Mouse (Mus musculus) lung, postnatal 0 days (tissue): ENCODE measurements around the gene Klf4. TPM values are rescaled to one million over a fixed set of nuclear protein-coding genes. Genes with fewer than 3 reads are reported as not detected.
A peak's percentile ranks its signal among the peaks of the same experiment; 100 is the strongest.

Source experiments
- ATAC-seq: fragments of 200-750 bp; cut with Nextera tagmentation; 2 replicates; pipeline ENCODE4 v1.8.0; 2017; ENCODE audit warnings: moderate library complexity
- DNase-seq: peaks from one replicate; pipeline ENCODE4 v3.0.0-alpha.2; 2016; ENCODE audit warnings: low spot score
- H3K27ac ChIP-seq: fragments of 300-500 bp; sonication (generic); 2 replicates; pipeline ENCODE4 v1.5.1; 2014; ENCODE audit warnings: antibody characterized with exemption, mild to moderate bottlenecking, low read length, mixed read lengths
- H3K27me3 ChIP-seq: fragments of 300-500 bp; sonication (generic); replicated peaks from 2 replicates; pipeline ENCODE4 v1.6.1; 2014; ENCODE audit warnings: low read length, mixed read lengths; ENCODE audit not compliant: insufficient read depth
- H3K36me3 ChIP-seq: fragments of 300-500 bp; sonication (generic); 2 replicates; pipeline ENCODE4 v1.6.1; 2014; ENCODE audit warnings: low read length, mixed read lengths; ENCODE audit not compliant: insufficient read depth
- H3K4me1 ChIP-seq: fragments of 300-500 bp; sonication (generic); 2 replicates; pipeline ENCODE4 v1.6.1; 2014; ENCODE audit warnings: antibody characterized with exemption, low read depth, low read length, mixed read lengths; ENCODE audit not compliant: insufficient read depth
- H3K4me2 ChIP-seq: fragments of 300-500 bp; sonication (generic); replicated peaks from 2 replicates; pipeline ENCODE4 v1.6.1; 2014; ENCODE audit warnings: low read depth, mild to moderate bottlenecking, low read length, moderate library complexity, mixed read lengths
- H3K4me3 ChIP-seq: fragments of 300-500 bp; sonication (generic); 2 replicates; pipeline ENCODE4 v1.5.1; 2014; ENCODE audit warnings: low read depth, low read length
- H3K9ac ChIP-seq: fragments of 300-500 bp; sonication (generic); replicated peaks from 2 replicates; pipeline ENCODE4 v1.6.1; 2014; ENCODE audit warnings: low read depth, mild to moderate bottlenecking
- H3K9me3 ChIP-seq: fragments of 300-500 bp; sonication (generic); 2 replicates; pipeline ENCODE4 v1.6.1; 2016; ENCODE audit warnings: low read length, mixed read lengths
- CTCF ChIP-seq: IDR thresholded peaks from 2 replicates; pipeline ENCODE4 v1.5.1; 2016; ENCODE audit warnings: antibody characterized with exemption, mild to moderate bottlenecking
- EP300 ChIP-seq: IDR thresholded peaks from 2 replicates; pipeline ENCODE4 v1.6.1; 2016; ENCODE audit warnings: antibody characterized with exemption, mild to moderate bottlenecking, control low read depth
- WGBS: fragments of 180-500 bp; shearing (Covaris S2); extraction: QIAGEN DNeasy Blood & Tissue Kit; methylation state at CpG from one replicate; pipeline ENCODE4 v1.1.7; 2014; 5-methylcytosine and 5-hydroxymethylcytosine counted together
- polyA plus RNA-seq: library from polyadenylated mRNA; unstranded; fragments of >200 nt; fragmentation: Nextera tagmentation; extraction: Ambion mirVana; gene quantifications from 2 replicates; pipeline ENCODE4 v1.2.1, GENCODE M21; 2015

Klf4 gene
- polyA plus RNA-seq, 1 experiment from 2014 or later, result 39.1 TPM

DNA sequence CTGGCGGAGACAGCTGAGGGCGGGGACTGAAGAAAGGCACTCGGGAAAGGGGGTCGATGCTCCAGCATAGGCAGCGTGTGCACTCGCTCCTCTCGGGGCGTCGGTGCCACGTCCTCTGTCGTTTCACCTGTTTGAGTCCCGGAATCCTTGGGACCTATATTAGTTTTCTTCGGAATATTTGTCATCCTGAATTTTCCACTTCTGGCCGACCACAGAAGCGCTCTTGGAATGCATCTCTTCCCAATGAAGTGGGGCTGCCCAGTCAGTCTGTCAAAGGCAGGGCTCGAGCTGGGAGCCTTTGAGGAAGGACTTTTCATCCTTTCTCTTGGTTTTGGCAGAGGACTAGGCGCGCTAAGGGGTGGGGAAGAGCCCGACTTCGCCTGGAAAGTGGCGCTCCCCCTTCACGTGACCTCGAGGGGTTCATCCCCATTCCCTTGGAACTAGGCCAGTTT is 1.6 kb upstream of the Klf4 start:
- peak; percentile 62 for DNase-seq
- H3K4me3 ChIP-seq, result peak overlapping the region; percentile 80
- no peaks in the 10 kb centered on the region for H3K9me3 ChIP-seq
- H3K4me2 ChIP-seq, result peak overlapping the region; percentile 86
- H3K36me3 ChIP-seq, result peaks cover 8% of the 10 kb centered on the region
- no peaks in the 10 kb centered on the region; the same call in 1 of the 2 replicates for H3K27me3 ChIP-seq
- ATAC-seq, result no peak
- peak overlapping the region; percentile 76 for H3K9ac ChIP-seq
- TF ChIP-seq EP300 (no peak), CTCF (no peak)
- WGBS, result 4% methylated on average over 23 of the region's 23 CpGs
- H3K4me1 ChIP-seq, result no peaks in the 10 kb centered on the region; the same call in 1 of the 2 replicates
- peak overlapping the region; percentile 99 for H3K27ac ChIP-seq

DNA sequence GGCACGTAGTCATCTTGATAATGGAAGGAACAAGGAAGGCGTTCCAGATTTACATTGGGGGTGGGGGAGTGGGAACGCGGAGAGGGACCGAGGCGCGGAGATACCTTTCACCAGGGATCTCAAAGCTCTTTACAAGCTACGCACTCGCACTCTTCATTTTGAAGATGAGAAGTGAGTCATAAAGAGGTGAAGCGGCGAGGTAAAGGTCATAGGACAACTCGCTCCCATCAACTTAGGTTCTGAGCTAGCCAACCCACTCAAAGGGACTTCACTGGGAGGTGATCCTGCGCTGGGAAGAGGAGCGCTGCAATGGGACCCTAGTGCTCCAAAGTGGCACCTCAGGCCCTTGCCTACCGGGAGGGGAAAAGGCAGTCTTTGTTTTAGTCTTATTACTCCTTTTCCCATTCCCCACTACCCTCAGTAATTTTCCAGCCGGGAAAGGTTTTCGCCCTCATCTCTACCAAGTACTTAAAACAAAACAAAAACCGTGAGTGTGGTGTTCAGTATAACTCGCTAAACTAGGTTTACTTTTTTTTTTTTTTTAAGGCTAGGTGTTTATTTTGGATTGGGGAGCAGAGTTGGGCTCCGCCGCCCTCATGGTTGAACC is 1.0 kb upstream of the Klf4 start:
- Histone ChIP-seq H3K4me1 (no peaks in the 10 kb centered on the region; the same call in 1 of the 2 replicates), H3K4me3 (peak overlapping the region; percentile 80), H3K4me2 (peak overlapping the region; percentile 86), H3K36me3 (peaks cover 8% of the 10 kb centered on the region), H3K9me3 (no peaks in the 10 kb centered on the region), H3K9ac (peak overlapping the region; percentile 76), H3K27ac (peak overlapping the region; percentile 99), H3K27me3 (no peaks in the 10 kb centered on the region; the same call in 1 of the 2 replicates)
- no peak for DNase-seq
- ATAC-seq, result no peak
- TF ChIP-seq EP300, result no peak
- TF ChIP-seq CTCF, result no peak
- 1% methylated on average over 21 of the region's 21 CpGs for WGBS

DNA sequence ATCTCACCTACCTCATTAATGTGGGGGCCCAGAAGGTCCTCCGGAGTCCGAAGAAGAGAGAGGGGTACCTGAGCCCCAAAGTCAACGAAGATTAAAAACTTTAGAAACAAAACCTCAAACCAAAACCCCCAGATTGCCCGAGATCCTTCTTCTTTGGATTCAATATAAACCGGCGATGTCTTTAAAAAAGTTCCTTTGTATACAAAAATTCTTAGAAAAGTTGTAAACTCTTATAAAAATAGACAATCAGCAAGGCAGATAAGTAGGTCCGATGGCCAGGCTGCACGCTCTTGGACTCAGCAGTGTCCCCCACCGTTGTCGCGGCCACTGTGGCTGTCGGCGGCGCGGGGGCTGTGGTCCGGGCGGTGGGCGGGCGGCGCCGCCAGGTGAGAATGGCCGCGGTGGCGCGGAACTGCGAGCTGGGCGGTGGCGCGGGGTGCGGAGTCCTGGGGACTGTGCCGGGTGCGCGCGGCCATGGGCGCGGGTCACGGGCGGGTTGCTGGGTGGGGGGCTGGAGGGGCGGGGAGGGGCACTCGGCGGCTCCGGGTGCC is 335 bp downstream of the Klf4 start:
- ATAC-seq (peak; percentile 60), DNase-seq (no peak)
- peak overlapping the region; percentile 99 for H3K27ac ChIP-seq
- no peaks in the 10 kb centered on the region; the same call in 1 of the 2 replicates for H3K27me3 ChIP-seq
- peaks cover 8% of the 10 kb centered on the region for H3K36me3 ChIP-seq
- H3K9me3 ChIP-seq, result no peaks in the 10 kb centered on the region
- peak overlapping the region; percentile 84 for H3K9ac ChIP-seq
- peak overlapping the region; percentile 80 for H3K4me3 ChIP-seq
- WGBS, result under 1% methylated on average over 34 of the region's 42 CpGs
- no peaks in the 10 kb centered on the region; the same call in 1 of the 2 replicates for H3K4me1 ChIP-seq
- TF ChIP-seq EP300 (no peak), CTCF (no peak)
- H3K4me2 ChIP-seq, result peak overlapping the region; percentile 86

DNA sequence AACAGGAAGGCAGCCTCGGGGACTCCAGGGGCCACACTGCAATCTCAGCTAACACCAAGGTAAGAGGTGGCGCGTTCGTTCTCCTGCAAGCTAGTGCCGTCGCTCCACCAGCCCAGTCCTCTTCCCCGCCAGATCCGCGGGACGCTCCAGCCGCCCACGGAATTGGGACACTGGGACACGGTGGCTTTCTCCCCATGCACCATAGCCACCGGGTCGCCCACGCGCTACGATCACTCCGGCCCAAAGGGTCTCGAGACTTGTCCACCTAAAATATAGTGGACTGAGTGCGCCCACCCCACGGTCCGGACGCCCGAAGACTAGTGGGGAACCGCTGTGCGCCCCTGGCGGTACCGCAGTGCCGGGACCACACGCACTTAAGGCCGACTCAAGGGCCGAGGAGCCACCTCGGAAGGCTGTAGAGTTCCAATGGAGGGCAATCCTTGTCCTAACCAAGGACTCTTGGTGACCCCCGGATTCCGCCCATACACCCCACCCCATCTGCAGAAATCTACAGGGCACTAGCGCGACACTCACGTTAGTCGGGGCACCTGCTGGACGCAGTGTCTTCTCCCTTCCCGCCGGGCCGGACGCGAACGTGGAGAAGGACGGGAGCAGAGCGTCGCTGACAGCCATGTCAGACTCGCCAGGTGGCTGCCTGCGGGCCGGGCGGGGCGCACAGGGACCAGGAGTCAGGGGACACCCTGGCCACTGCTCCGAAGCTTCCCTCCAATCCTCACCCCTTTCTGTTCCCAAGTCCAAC is 990 bp downstream of the Klf4 start:
- H3K36me3 ChIP-seq, result peaks cover 8% of the 10 kb centered on the region
- peak overlapping the region; percentile 80 for H3K4me3 ChIP-seq
- H3K9ac ChIP-seq, result peak overlapping the region; percentile 84
- ATAC-seq (no peak), DNase-seq (peak; percentile 65)
- 1% methylated on average over 54 of the region's 56 CpGs for WGBS
- no peaks in the 10 kb centered on the region for H3K9me3 ChIP-seq
- peak overlapping the region; percentile 86 for H3K4me2 ChIP-seq
- no peaks in the 10 kb centered on the region; the same call in 1 of the 2 replicates for H3K4me1 ChIP-seq
- H3K27ac ChIP-seq, result peak overlapping the region; percentile 99
- TF ChIP-seq EP300 (no peak), CTCF (peak; percentile 72)
- no peaks in the 10 kb centered on the region; the same call in 1 of the 2 replicates for H3K27me3 ChIP-seq

DNA sequence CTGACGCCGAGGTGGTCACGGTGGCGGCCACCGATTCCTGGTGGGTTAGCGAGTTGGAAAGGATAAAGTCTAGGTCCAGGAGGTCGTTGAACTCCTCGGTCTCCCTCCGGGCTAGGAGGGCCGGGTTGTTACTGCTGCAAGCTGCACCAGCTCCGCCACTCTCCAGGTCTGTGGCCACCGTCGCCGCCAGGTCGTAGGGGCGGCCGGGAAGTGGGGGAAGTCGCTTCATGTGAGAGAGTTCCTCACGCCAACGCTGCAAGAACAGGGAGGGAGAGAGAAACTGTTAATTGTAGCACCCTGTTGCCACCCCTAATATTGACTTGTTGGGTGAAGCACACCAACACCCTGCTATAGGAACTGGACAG is 1.6 kb downstream of the Klf4 start:
- H3K9ac ChIP-seq, result peak overlapping the region; percentile 84
- peak overlapping the region; percentile 86 for H3K4me2 ChIP-seq
- WGBS, result 1% methylated on average over 20 of the region's 20 CpGs
- no peak for TF ChIP-seq CTCF
- no peak for TF ChIP-seq EP300
- H3K9me3 ChIP-seq, result no peaks in the 10 kb centered on the region
- H3K27me3 ChIP-seq, result no peaks in the 10 kb centered on the region
- H3K36me3 ChIP-seq, result peaks cover 8% of the 10 kb centered on the region
- DNase-seq, result peak; percentile 54
- peak overlapping the region; percentile 99 for H3K27ac ChIP-seq
- H3K4me3 ChIP-seq, result peak overlapping the region; percentile 80
- H3K4me1 ChIP-seq, result no peaks in the 10 kb centered on the region; the same call in 1 of the 2 replicates
- ATAC-seq, result no peak

DNA sequence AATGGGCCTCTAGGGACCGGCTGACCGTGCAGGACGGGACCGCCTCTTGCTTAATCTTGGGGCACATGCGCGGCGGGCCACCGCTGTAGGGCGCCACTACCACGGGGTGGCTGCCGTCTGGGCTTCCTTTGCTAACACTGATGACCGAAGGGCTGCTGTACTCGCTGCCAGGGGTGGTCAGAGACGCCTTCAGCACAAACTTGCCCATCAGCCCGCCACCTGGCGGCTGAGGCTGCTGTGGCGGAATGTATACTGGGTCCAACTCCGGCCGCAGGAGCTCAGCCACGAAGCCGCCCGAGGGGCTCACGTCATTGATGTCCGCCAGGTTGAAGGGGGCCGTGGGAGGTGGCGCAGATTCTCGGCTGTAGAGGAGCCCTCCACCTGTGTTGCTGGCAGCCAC is 2.0 kb downstream of the Klf4 start:
- Histone ChIP-seq H3K9ac (peak overlapping the region; percentile 84), H3K4me2 (peak overlapping the region; percentile 86), H3K36me3 (peaks cover 8% of the 10 kb centered on the region), H3K4me3 (peak overlapping the region; percentile 80), H3K27ac (peak overlapping the region; percentile 99), H3K4me1 (no peaks in the 10 kb centered on the region; the same call in 1 of the 2 replicates), H3K27me3 (no peaks in the 10 kb centered on the region), H3K9me3 (no peaks in the 10 kb centered on the region)
- ATAC-seq, result peak; percentile 32
- TF ChIP-seq EP300 (no peak), CTCF (peak; percentile 84)
- peak; percentile 90 for DNase-seq
- 0% methylated on average over 26 of the region's 27 CpGs for WGBS
